Mouse (Mus musculus): Measurements from ENCODE around the gene Olfr750.

DNA sequence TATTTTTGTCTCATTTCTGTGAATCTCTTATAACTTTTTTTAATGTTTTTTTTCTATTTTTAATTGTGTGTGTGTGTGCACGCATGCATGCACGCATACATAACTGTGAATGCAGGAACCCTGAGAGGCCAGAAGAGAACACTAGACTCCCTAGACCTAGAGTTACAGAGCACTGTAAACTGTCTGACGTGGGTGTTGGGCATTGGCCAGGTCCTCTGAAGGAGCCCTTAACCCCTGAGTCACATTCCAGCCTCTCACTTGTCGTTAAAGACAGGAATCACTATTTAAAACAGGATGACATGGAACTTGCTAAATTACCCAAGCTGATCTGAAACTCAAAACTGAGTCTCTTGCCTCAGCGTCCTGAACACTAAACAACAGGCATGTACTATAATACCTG is 22.3 kb downstream of the Olfr750 start:
- TF ChIP-seq CTCF (IDR thresholded peaks at IDR 0.05 in 2 of 3, conservative IDR thresholded peaks at IDR 0.05 in 1 of 3; ENCODE audit: control insufficient read depth in 1 of 3, insufficient read depth in 1 of 3, low read depth in 2 of 3, low read length in 3 of 3, poor library complexity in 1 of 3, severe bottlenecking in 1 of 3) (no peak), TBP (IDR thresholded peaks at IDR 0.05; ENCODE audit: low read depth, low read length) (no peak), POLR2AphosphoS5 (IDR thresholded peaks at IDR 0.05; ENCODE audit: borderline replicate concordance, low read depth, low read length) (no peak), CHD2 (IDR thresholded peaks at IDR 0.05; ENCODE audit: low read length) (no peak), ZC3H11A (IDR thresholded peaks at IDR 0.05; ENCODE audit: low read depth, low read length) (no peak), POLR2AphosphoS2 (IDR thresholded peaks at IDR 0.05; ENCODE audit: low read length) (no peak), SMC3 (IDR thresholded peaks at IDR 0.05; ENCODE audit: low read depth, low read length) (no peak), USF1 (IDR thresholded peaks at IDR 0.05; ENCODE audit: low read depth, low read length) (no peak), EP300 (IDR thresholded peaks at IDR 0.05; ENCODE audit: low read depth in 1 of 2, low read length in 2 of 2) (no peak), POLR2A (IDR thresholded peaks at IDR 0.05; ENCODE audit: control insufficient read depth in 1 of 2, insufficient read depth in 1 of 2, low read depth in 1 of 2, low read length in 2 of 2, poor library complexity in 1 of 2) (no peak), JUND (IDR thresholded peaks at IDR 0.05; ENCODE audit: low read depth, low read length) (no peak)

Data from MEL (cell line).